Mouse (Mus musculus) gastrocnemius, adult 18-20 months (tissue): ENCODE measurements around the gene Hist2h2ac. TPM values are rescaled to one million over a fixed set of nuclear protein-coding genes. Genes with fewer than 3 reads are reported as not detected.
"Not testable (repeated sequence)": the region's sequence is repeated elsewhere in the genome, so short reads cannot be mapped to it uniquely, and the experiment has no call there.

Source experiments
- DNase-seq: peaks from one replicate; pipeline ENCODE4 v3.0.0; 2021; ENCODE audit warnings: low spot score
- microRNA-seq: library from miRNA; unstranded; fragments of <30 nt; microRNA quantifications from one replicate; pipeline ENCODE4 v1.2.0, GENCODE M21; 2021
- total RNA-seq, 2 experiments: library from RNA; stranded (reverse); gene quantifications; 2 replicates each; pipeline ENCODE4 v1.2.3; 2021

The Hist2h2ac gene
- total RNA-seq, 2 experiments from 2014 or later, result 6.7 to 12.5 TPM

GRCm38 (mm10) chr3:96181510-96182381 lies 38.9 kb downstream of the Hist2h2ac start:
- no peak for DNase-seq

- no peak for DNase-seq
Measured at GRCm38 (mm10) chr3:96180727-96181477, 39.8 kb downstream of the Hist2h2ac start, which contains the start of gene Sv2a. TSS of gene Sv2a (plus strand) at chr3:96181151.

GRCm38 (mm10) chr3:96179531-96179930 lies 41.1 kb downstream of the Hist2h2ac start:
- peak; percentile 67 for DNase-seq

- DNase-seq, result no peak
Measured at GRCm38 (mm10) chr3:96178902-96179301, 41.8 kb downstream of the Hist2h2ac start.

GRCm38 (mm10) chr3:96178427-96178826 lies 42.3 kb downstream of the Hist2h2ac start:
- no peak for DNase-seq

- DNase-seq, result no peak
Measured at GRCm38 (mm10) chr3:96175251-96175650, 45.4 kb downstream of the Hist2h2ac start.

GRCm38 (mm10) chr3:96174042-96174441 lies 46.6 kb downstream of the Hist2h2ac start:
- DNase-seq, result not testable (repeated sequence)

GRCm38 (mm10) chr3:96173185-96173584 lies 47.5 kb downstream of the Hist2h2ac start:
- no peak for DNase-seq

GRCm38 (mm10) chr3:96172197-96173178 lies 48.2 kb downstream of the Hist2h2ac start, which contains the start of gene Sf3b4:
TSS of gene Sf3b4 (plus strand) at chr3:96172332.
- peak; percentile 82 for DNase-seq

GRCm38 (mm10) chr3:96171583-96172196 lies 49.0 kb downstream of the Hist2h2ac start:
- no peak for DNase-seq

GRCm38 (mm10) chr3:96170976-96171545 lies 49.6 kb downstream of the Hist2h2ac start:
- no peak for DNase-seq

Small RNA genes within 50 kb of the gene (microRNA-seq; reads per million reads assigned to microRNA genes)
- gene Gm44492, result not detected
- gene Gm47311, result not detected
- gene Gm47313, result not detected

Other genes with a start within 250 kb of the Hist2h2ac start
- gene Plekho1, start 224.9 kb downstream of the Hist2h2ac start, total RNA-seq, result 10 to 100 TPM; 13.9 to 22.0 TPM
- gene Vps45, start 162.4 kb downstream of the Hist2h2ac start, total RNA-seq, result 10 to 100 TPM; 19.6 to 19.8 TPM
- gene Otud7b, start 116.4 kb downstream of the Hist2h2ac start, total RNA-seq, result 10 to 100 TPM; 57.4 to 58.2 TPM
- 1 to 10 TPM; 2.0 to 3.1 TPM for gene Mtmr11, start 58.9 kb downstream of the Hist2h2ac start, total RNA-seq
- 10 to 100 TPM; 12.1 to 14.4 TPM for gene Sf3b4, start 48.5 kb downstream of the Hist2h2ac start, total RNA-seq
- gene Sv2a, start 39.7 kb downstream of the Hist2h2ac start, total RNA-seq, result under 1 TPM; 0.17 to 0.21 TPM
- gene Bola1, start 1.2 kb downstream of the Hist2h2ac start, total RNA-seq, result 10 to 100 TPM; 27.8 to 31.6 TPM
- 1 to 10 TPM in 1 of 2 experiments, under 1 TPM in 1; 0.62 to 1.8 TPM for gene Hist2h2ab, start 1.0 kb downstream of the Hist2h2ac start, total RNA-seq
- gene Hist2h2be, start 239 bp upstream of the Hist2h2ac start, total RNA-seq, result 1 to 10 TPM; 4.2 to 6.2 TPM
- 1 to 10 TPM; 4.7 to 4.9 TPM for gene Hist2h3c2, start 18.2 kb upstream of the Hist2h2ac start, total RNA-seq
- 100 to 1,000 TPM; 170 to 186 TPM for gene Hist2h2aa2, start 19.4 kb upstream of the Hist2h2ac start, total RNA-seq
- gene Hist2h2aa1, start 24.6 kb upstream of the Hist2h2ac start, total RNA-seq, result 1 to 10 TPM; 2.8 to 4.7 TPM
- gene Hist2h3c1, start 25.8 kb upstream of the Hist2h2ac start, total RNA-seq, result not detected
- gene Hist2h4, start 42.4 kb upstream of the Hist2h2ac start, total RNA-seq, result 1 to 10 TPM; 4.6 to 7.8 TPM
- gene Hist2h3b, start 47.8 kb upstream of the Hist2h2ac start, total RNA-seq, result 10 to 100 TPM; 14.0 to 16.9 TPM
- gene Hist2h2bb, start 48.9 kb upstream of the Hist2h2ac start, total RNA-seq, result 10 to 100 TPM; 15.3 to 27.5 TPM
- gene Fcgr1, start 73.1 kb upstream of the Hist2h2ac start, total RNA-seq, result under 1 TPM in 1 of 2 experiments, not detected in 1; 0.14 TPM
- not detected for gene BC107364, start 231.4 kb upstream of the Hist2h2ac start, total RNA-seq